Mouse (Mus musculus) telencephalon, adult 2 months (tissue): ENCODE data around the gene Scmh1.
"Not testable (repeated sequence)": the region's sequence is repeated elsewhere in the genome, so short reads cannot be mapped to it uniquely, and the experiment has no call there.

Experiments used
- DNase-seq: peaks from one replicate; pipeline ENCODE4 v3.0.0-alpha.2; 2011; ENCODE audit warnings: low read depth, low spot score

Scmh1 gene

GRCm38 (mm10) chr4:120405144-120405805 lies at the start of gene Scmh1:
Gene Scmh1, plus strand, starts transcription at chr4:120405281.
- no peak for DNase-seq

- DNase-seq = no peak
Measured at GRCm38 (mm10) chr4:120360011-120360521, 45.0 kb upstream of the Scmh1 start.

GRCm38 (mm10) chr4:120364729-120365128 lies 40.4 kb upstream of the Scmh1 start:
- peak; percentile 66 for DNase-seq

GRCm38 (mm10) chr4:120365456-120365855 lies 39.6 kb upstream of the Scmh1 start:
- no peak for DNase-seq

GRCm38 (mm10) chr4:120368031-120368430 lies 37.0 kb upstream of the Scmh1 start:
- no peak for DNase-seq

- no peak for DNase-seq
Measured at GRCm38 (mm10) chr4:120368663-120369062, 36.4 kb upstream of the Scmh1 start.

- DNase-seq = no peak
Measured at GRCm38 (mm10) chr4:120369156-120369555, 35.9 kb upstream of the Scmh1 start.

- DNase-seq = no peak
Measured at GRCm38 (mm10) chr4:120369861-120370366, 35.2 kb upstream of the Scmh1 start.

- DNase-seq = no peak
Measured at GRCm38 (mm10) chr4:120372838-120373237, 32.2 kb upstream of the Scmh1 start.

- no peak for DNase-seq
Measured at GRCm38 (mm10) chr4:120373813-120374212, 31.3 kb upstream of the Scmh1 start.

- DNase-seq = peak; percentile 78
Measured at GRCm38 (mm10) chr4:120380811-120381391, 24.2 kb upstream of the Scmh1 start.

- DNase-seq = no peak
Measured at GRCm38 (mm10) chr4:120385496-120385895, 19.6 kb upstream of the Scmh1 start.

- DNase-seq = no peak
Measured at GRCm38 (mm10) chr4:120387496-120387895, 17.6 kb upstream of the Scmh1 start.

GRCm38 (mm10) chr4:120387968-120388367 lies 17.1 kb upstream of the Scmh1 start:
- DNase-seq = no peak

- no peak for DNase-seq
Measured at GRCm38 (mm10) chr4:120388998-120389542, 16.0 kb upstream of the Scmh1 start.

GRCm38 (mm10) chr4:120389546-120389945 lies 15.5 kb upstream of the Scmh1 start:
- no peak for DNase-seq

- no peak for DNase-seq
Measured at GRCm38 (mm10) chr4:120391591-120391990, 13.5 kb upstream of the Scmh1 start.

GRCm38 (mm10) chr4:120392341-120392740 lies 12.7 kb upstream of the Scmh1 start:
- no peak for DNase-seq

- no peak for DNase-seq
Measured at GRCm38 (mm10) chr4:120392748-120393147, 12.3 kb upstream of the Scmh1 start.

GRCm38 (mm10) chr4:120400251-120400650 lies 4.8 kb upstream of the Scmh1 start:
- DNase-seq = no peak

GRCm38 (mm10) chr4:120402105-120402504 lies 3.0 kb upstream of the Scmh1 start:
- not testable (repeated sequence) for DNase-seq

GRCm38 (mm10) chr4:120404247-120404646 lies 834 bp upstream of the Scmh1 start:
- DNase-seq = no peak

GRCm38 (mm10) chr4:120404778-120405143 lies 320 bp upstream of the Scmh1 start:
- DNase-seq = no peak
